Comparison of ENCODE assay signal across 11 mouse cellular contexts in the genomic region with DNA sequence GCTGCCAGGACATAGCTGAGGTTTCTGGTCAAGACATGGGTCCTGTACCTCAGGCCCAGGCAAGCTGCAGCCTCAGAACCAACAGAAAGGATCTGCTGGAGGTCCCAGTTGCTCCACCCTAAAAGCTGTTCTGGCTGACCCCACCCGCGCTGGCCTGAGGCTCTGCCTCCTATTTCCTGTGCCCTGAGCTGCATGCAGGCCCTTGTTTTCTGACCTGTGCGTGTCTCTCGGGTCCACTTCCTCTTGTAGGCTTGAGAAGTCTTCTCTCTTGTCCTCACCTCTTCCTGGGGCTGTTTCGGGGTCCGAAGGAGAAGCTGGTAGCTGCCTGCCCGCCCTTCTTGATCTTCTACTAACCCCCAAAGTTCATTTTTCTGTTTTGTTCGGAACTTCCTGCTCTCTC. TPM values are rescaled to one million over a fixed set of nuclear protein-coding genes. Genes with fewer than 3 reads are reported as not detected.
DNase-seq lines count a peak whose midpoint lies in the region; ATAC-seq and TF ChIP-seq lines count a peak whose summit lies in the region.
"Had no signal": no experiment of that assay in that cellular context is flagged by ENCODE, and none has a peak within 500 bp of the region (broad histone marks: within the 10 kb centered on the region; RNA-seq: fewer than 3 reads in every experiment).

No protein-coding gene starts in this region.

- H3K4me3 ChIP-seq in heart, embryonic 10.5 days: no peak overlapping the region
- H3K4me3 ChIP-seq in G1E (ENCODE audit: low read depth, low read length): peak overlapping the region; percentile 44; the same call in 1 of the 2 replicates
- H3K4me3 ChIP-seq in kidney, postnatal 0 days (replicated peaks; ENCODE audit: low read depth, low read length): no peak overlapping the region
- H3K4me3 ChIP-seq in forebrain, embryonic 12.5 days (replicated peaks): no peak overlapping the region
- H3K4me3 ChIP-seq in forebrain, embryonic 11.5 days (ENCODE audit: low read depth, low read length): no peak overlapping the region
- H3K4me3 ChIP-seq in hindbrain, embryonic 14.5 days (replicated peaks; ENCODE audit: low read length): no peak overlapping the region
- H3K4me3 ChIP-seq: limb, embryonic 12.5 days had no signal

- TF ChIP-seq CTCF in G1E (IDR thresholded peaks at IDR 0.05; ENCODE audit: low read depth, low read length): no peak
- no peak for TF ChIP-seq CTCF in kidney, postnatal 0 days (IDR thresholded peaks at IDR 0.05; ENCODE audit: low read depth)

- ATAC-seq in G1E (ENCODE audit: extremely low read depth, insufficient number of reproducible peaks, low FRiP score, poor library complexity, severe bottlenecking): no peak
- ATAC-seq in kidney, postnatal 0 days (replicated peaks; ENCODE audit: low FRiP score, low read depth): no peak
- ATAC-seq in forebrain, embryonic 12.5 days (ENCODE audit: low FRiP score): no peak
- ATAC-seq in forebrain, embryonic 11.5 days (replicated peaks; ENCODE audit: low FRiP score): no peak
- ATAC-seq in hindbrain, embryonic 14.5 days (ENCODE audit: low FRiP score): no peak

- peaks cover 9% of the 10 kb centered on the region; the same call in 1 of the 2 replicates for H3K27me3 ChIP-seq in heart, embryonic 10.5 days (ENCODE audit: insufficient read depth, poor library complexity, severe bottlenecking)
- H3K27me3 ChIP-seq in G1E (ENCODE audit: insufficient read depth, low read length): peaks cover 28% of the 10 kb centered on the region
- no peaks in the 10 kb centered on the region for H3K27me3 ChIP-seq in kidney, postnatal 0 days (ENCODE audit: insufficient read depth, low read length)
- H3K27me3 ChIP-seq in forebrain, embryonic 12.5 days: peaks cover 11% of the 10 kb centered on the region; the same call in 1 of the 2 replicates
- no peaks in the 10 kb centered on the region for H3K27me3 ChIP-seq in forebrain, embryonic 11.5 days (ENCODE audit: control insufficient read depth, insufficient read depth, low read length)
- H3K27me3 ChIP-seq in hindbrain, embryonic 14.5 days (ENCODE audit: control insufficient read depth, insufficient read depth, low read length): no peaks in the 10 kb centered on the region

- peak overlapping the region; percentile 37; the same call in 1 of the 2 replicates for H3K27ac ChIP-seq in heart, embryonic 10.5 days
- H3K27ac ChIP-seq in kidney, postnatal 0 days: 0 out of 2 replicates have a peak overlapping the region, but pooled peaks have one; percentile 31
- no peak overlapping the region for H3K27ac ChIP-seq in forebrain, embryonic 12.5 days
- no peak overlapping the region for H3K27ac ChIP-seq in forebrain, embryonic 11.5 days (ENCODE audit: low read depth, low read length)
- no peak overlapping the region for H3K27ac ChIP-seq in hindbrain, embryonic 14.5 days
- H3K27ac ChIP-seq: limb, embryonic 12.5 days had no signal

- H3K9ac ChIP-seq in kidney, postnatal 0 days (ENCODE audit: low read depth, low read length): 0 out of 2 replicates have a peak overlapping the region, but pooled peaks have one; percentile 8
- no peak overlapping the region for H3K9ac ChIP-seq in forebrain, embryonic 12.5 days
- no peak overlapping the region for H3K9ac ChIP-seq in forebrain, embryonic 11.5 days (ENCODE audit: low read length)
- H3K9ac ChIP-seq in hindbrain, embryonic 14.5 days: no peak overlapping the region
- H3K9ac ChIP-seq: limb, embryonic 12.5 days had no signal

- H3K4me2 ChIP-seq in kidney, postnatal 0 days (ENCODE audit: low read length): no peak overlapping the region
- no peak overlapping the region for H3K4me2 ChIP-seq in forebrain, embryonic 12.5 days
- H3K4me2 ChIP-seq in forebrain, embryonic 11.5 days (ENCODE audit: low read depth, low read length, severe bottlenecking): no peak overlapping the region
- H3K4me2 ChIP-seq in hindbrain, embryonic 14.5 days (replicated peaks): no peak overlapping the region
- H3K4me2 ChIP-seq: limb, embryonic 12.5 days had no signal

- 63% methylated on average over 8 of the region's 8 CpGs for WGBS in heart, embryonic 10.5 days
- WGBS in kidney, postnatal 0 days: 54% methylated on average over 8 of the region's 8 CpGs
- 80% methylated on average over 8 of the region's 8 CpGs for WGBS in forebrain, embryonic 12.5 days
- 76% methylated on average over 8 of the region's 8 CpGs for WGBS in forebrain, embryonic 11.5 days
- 76% methylated on average over 8 of the region's 8 CpGs for WGBS in hindbrain, embryonic 14.5 days

- DNase-seq in heart, embryonic 10.5 days (ENCODE audit: low spot score): no peak
- DNase-seq in heart, postnatal 25 days (ENCODE audit: low spot score): no peak
- no peak for DNase-seq in G1E (ENCODE audit: low spot score)
- peak; percentile 37 for DNase-seq in kidney, postnatal 0 days (ENCODE audit: low spot score)
- peak; percentile 57 for DNase-seq in lung, postnatal 10 days
- DNase-seq in forebrain, embryonic 11.5 days (ENCODE audit: low spot score): no peak
- no peak for DNase-seq in hindbrain, embryonic 14.5 days (ENCODE audit: low spot score)
- DNase-seq: cerebellum, adult 18-20 months had no signal

- H3K36me3 ChIP-seq in heart, embryonic 10.5 days: no peaks in the 10 kb centered on the region
- H3K36me3 ChIP-seq in G1E (replicated peaks): no peaks in the 10 kb centered on the region
- H3K36me3 ChIP-seq in kidney, postnatal 0 days (ENCODE audit: insufficient read depth, low read length): no peaks in the 10 kb centered on the region
- no peaks in the 10 kb centered on the region for H3K36me3 ChIP-seq in forebrain, embryonic 12.5 days (replicated peaks)
- H3K36me3 ChIP-seq in forebrain, embryonic 11.5 days (ENCODE audit: control insufficient read depth, insufficient read depth, low read length): no peaks in the 10 kb centered on the region
- no peaks in the 10 kb centered on the region for H3K36me3 ChIP-seq in hindbrain, embryonic 14.5 days (replicated peaks; ENCODE audit: control insufficient read depth, insufficient read depth)
- H3K36me3 ChIP-seq: limb, embryonic 12.5 days had no signal

- intact Hi-C loops in heart, postnatal 25 days (cut with DNase I): loop anchor here (1.0 kb wide), 1 partner anchor 73 kb away; no protein-coding TSS in a partner anchor

- H3K9me3 ChIP-seq in heart, embryonic 10.5 days: no peaks in the 10 kb centered on the region
- no peaks in the 10 kb centered on the region for H3K9me3 ChIP-seq in G1E (replicated peaks)
- no peaks in the 10 kb centered on the region for H3K9me3 ChIP-seq in kidney, postnatal 0 days (replicated peaks; ENCODE audit: low read length)
- no peaks in the 10 kb centered on the region for H3K9me3 ChIP-seq in forebrain, embryonic 12.5 days
- no peaks in the 10 kb centered on the region for H3K9me3 ChIP-seq in forebrain, embryonic 11.5 days (ENCODE audit: control insufficient read depth, low read length)
- no peaks in the 10 kb centered on the region for H3K9me3 ChIP-seq in hindbrain, embryonic 14.5 days (ENCODE audit: control insufficient read depth, low read length)
- H3K9me3 ChIP-seq: limb, embryonic 12.5 days had no signal

- peaks cover 30% of the 10 kb centered on the region for H3K4me1 ChIP-seq in heart, embryonic 10.5 days
- H3K4me1 ChIP-seq in G1E (ENCODE audit: insufficient read depth, low read depth, low read length): peaks cover 83% of the 10 kb centered on the region
- 0 out of 2 replicates have a peak, but pooled peaks cover 4% of the 10 kb centered on the region for H3K4me1 ChIP-seq in kidney, postnatal 0 days (replicated peaks; ENCODE audit: insufficient read depth, low read length)
- H3K4me1 ChIP-seq in forebrain, embryonic 12.5 days: peaks cover 9% of the 10 kb centered on the region
- peaks cover 5% of the 10 kb centered on the region; the same call in 1 of the 2 replicates for H3K4me1 ChIP-seq in forebrain, embryonic 11.5 days (replicated peaks; ENCODE audit: control insufficient read depth, insufficient read depth, low read length)
- H3K4me1 ChIP-seq in hindbrain, embryonic 14.5 days (replicated peaks; ENCODE audit: control insufficient read depth, insufficient read depth, low read length): no peaks in the 10 kb centered on the region

RNA-seq across cellular contexts. Expression of gene Cebpe, which starts 0.9 kb away (rescaled TPM):
- polyA plus RNA-seq in heart, embryonic 10.5 days (2016; fragmentation: Nextera tagmentation; extraction: Ambion mirVana): not detected in 2 replicates
- not detected for total RNA-seq in heart, postnatal 25 days (2021)
- 0.90 and 1.6 TPM in 2 replicates for total RNA-seq in G1E (2014; fragmentation: Nextera tagmentation)
- total RNA-seq in G1E (2017): 0.16 TPM in 1 of 2 replicates, not detected in the other
- polyA plus RNA-seq in G1E (2012): 11.1 and 12.4 TPM in 2 replicates
- polyA plus RNA-seq in kidney, postnatal 0 days (2015; fragmentation: Nextera tagmentation; extraction: Ambion mirVana): not detected in 2 replicates
- polyA plus RNA-seq in forebrain, embryonic 12.5 days (2016; fragmentation: Nextera tagmentation; extraction: Ambion mirVana): not detected in 2 replicates
- not detected in 2 replicates for polyA plus RNA-seq in forebrain, embryonic 11.5 days (2014; fragmentation: Nextera tagmentation; extraction: Ambion mirVana)
- not detected in 2 replicates for polyA plus RNA-seq in hindbrain, embryonic 14.5 days (2014; fragmentation: Nextera tagmentation; extraction: Ambion mirVana)
- total RNA-seq: heart, postnatal 36 days had no signal
- polyA plus RNA-seq: limb, embryonic 12.5 days had no signal

RNA-seq across cellular contexts. Expression of gene Gm29776, which starts 14.2 kb away (rescaled TPM):
- 0.10 and 0.38 TPM in 2 replicates for polyA plus RNA-seq in heart, embryonic 10.5 days (2016; fragmentation: Nextera tagmentation; extraction: Ambion mirVana)
- total RNA-seq in heart, postnatal 25 days (2021): not detected
- total RNA-seq in G1E (2014; fragmentation: Nextera tagmentation) (not detected in 2 replicates), G1E (2017) (0.11 TPM in 1 of 2 replicates, not detected in the other)
- 0.02 TPM in 1 of 2 replicates, not detected in the other for polyA plus RNA-seq in G1E (2012)
- 0.07 TPM in 1 of 2 replicates, not detected in the other for polyA plus RNA-seq in kidney, postnatal 0 days (2015; fragmentation: Nextera tagmentation; extraction: Ambion mirVana)
- polyA plus RNA-seq in forebrain, embryonic 12.5 days (2016; fragmentation: Nextera tagmentation; extraction: Ambion mirVana): not detected in 2 replicates
- polyA plus RNA-seq in forebrain, embryonic 11.5 days (2014; fragmentation: Nextera tagmentation; extraction: Ambion mirVana): 0.17 and 0.23 TPM in 2 replicates
- 0.21 and 0.29 TPM in 2 replicates for polyA plus RNA-seq in hindbrain, embryonic 14.5 days (2014; fragmentation: Nextera tagmentation; extraction: Ambion mirVana)
- total RNA-seq: heart, postnatal 36 days had no signal

RNA-seq across cellular contexts. Expression of gene Acin1, which starts 26.1 kb away (rescaled TPM):
- 80.3 and 110 TPM in 2 replicates for polyA plus RNA-seq in heart, embryonic 10.5 days (2016; fragmentation: Nextera tagmentation; extraction: Ambion mirVana)
- 10 to 100 TPM; 78.7 to 80.9 TPM for total RNA-seq in heart, postnatal 25 days (2021)
- 266 and 298 TPM in 2 replicates for total RNA-seq in G1E (2014; fragmentation: Nextera tagmentation)
- 115 and 125 TPM in 2 replicates for total RNA-seq in G1E (2017)
- 640 and 697 TPM in 2 replicates for polyA plus RNA-seq in G1E (2012)
- polyA plus RNA-seq in kidney, postnatal 0 days (2015; fragmentation: Nextera tagmentation; extraction: Ambion mirVana): 86.7 and 90.1 TPM in 2 replicates
- 188 and 190 TPM in 2 replicates for polyA plus RNA-seq in forebrain, embryonic 12.5 days (2016; fragmentation: Nextera tagmentation; extraction: Ambion mirVana)
- polyA plus RNA-seq in forebrain, embryonic 11.5 days (2014; fragmentation: Nextera tagmentation; extraction: Ambion mirVana): 150 and 160 TPM in 2 replicates
- polyA plus RNA-seq in hindbrain, embryonic 14.5 days (2014; fragmentation: Nextera tagmentation; extraction: Ambion mirVana): 98.2 and 99.1 TPM in 2 replicates

RNA-seq across cellular contexts. Expression of gene 1700123O20Rik, which starts 26.8 kb away (rescaled TPM):
- 64.6 and 79.7 TPM in 2 replicates for polyA plus RNA-seq in heart, embryonic 10.5 days (2016; fragmentation: Nextera tagmentation; extraction: Ambion mirVana)
- 10 to 100 TPM; 15.5 to 16.0 TPM for total RNA-seq in heart, postnatal 25 days (2021)
- 38.2 and 45.2 TPM in 2 replicates for total RNA-seq in G1E (2014; fragmentation: Nextera tagmentation)
- total RNA-seq in G1E (2017): 34.1 and 34.6 TPM in 2 replicates
- 10.1 and 12.5 TPM in 2 replicates for polyA plus RNA-seq in G1E (2012)
- polyA plus RNA-seq in kidney, postnatal 0 days (2015; fragmentation: Nextera tagmentation; extraction: Ambion mirVana): 102 TPM in 2 replicates
- polyA plus RNA-seq in forebrain, embryonic 12.5 days (2016; fragmentation: Nextera tagmentation; extraction: Ambion mirVana): 87.5 and 89.7 TPM in 2 replicates
- 89.9 and 94.4 TPM in 2 replicates for polyA plus RNA-seq in forebrain, embryonic 11.5 days (2014; fragmentation: Nextera tagmentation; extraction: Ambion mirVana)
- polyA plus RNA-seq in hindbrain, embryonic 14.5 days (2014; fragmentation: Nextera tagmentation; extraction: Ambion mirVana): 67.1 and 71.2 TPM in 2 replicates

Comparison
In these comparisons a context has a peak if more than half of its experiments do, and no peak if none do; other contexts are left out.
1. DNase-seq: peak in kidney, postnatal 0 days (single experiment) and lung, postnatal 10 days (single experiment); none in heart, embryonic 10.5 days (single experiment), heart, postnatal 25 days (single experiment), G1E (single experiment), forebrain, embryonic 11.5 days (single experiment) and hindbrain, embryonic 14.5 days (single experiment).
2. H3K27ac ChIP-seq: peak in heart, embryonic 10.5 days (single experiment) and kidney, postnatal 0 days (single experiment); none in forebrain, embryonic 12.5 days (single experiment), forebrain, embryonic 11.5 days (single experiment) and hindbrain, embryonic 14.5 days (single experiment).
3. RNA of gene Cebpe, which starts 0.9 kb away (polyA plus RNA-seq): 11.1 to 12.4 TPM in G1E; not detected in kidney, postnatal 0 days, not detected in forebrain, embryonic 11.5 days, not detected in forebrain, embryonic 12.5 days, not detected in heart, embryonic 10.5 days and not detected in hindbrain, embryonic 14.5 days; every median in the first group is over 10 times any median in the second.